Mouse (Mus musculus): Measurements from ENCODE around the gene Cib3. TPM values are rescaled to one million over a fixed set of nuclear protein-coding genes. Genes with fewer than 3 reads are reported as not detected.
A peak's percentile ranks its signal among the peaks of the same experiment; 100 is the strongest.

Cib3 gene
- total RNA-seq, 1 experiment from 2014 or later = not detected

- no peak for DNase-seq
Measured at GRCm38 (mm10) chr8:72210222-72210621, 2.4 kb downstream of the Cib3 start.

GRCm38 (mm10) chr8:72208582-72208981 lies 4.1 kb downstream of the Cib3 start:
- no peak for DNase-seq

- no peak for DNase-seq
Measured at GRCm38 (mm10) chr8:72197997-72198396, 14.6 kb downstream of the Cib3 start.

- no peak for DNase-seq
Measured at GRCm38 (mm10) chr8:72192065-72192464, 20.6 kb downstream of the Cib3 start.

GRCm38 (mm10) chr8:72190215-72190539 lies 22.5 kb downstream of the Cib3 start:
- DNase-seq = no peak

GRCm38 (mm10) chr8:72189417-72190214 lies 23.0 kb downstream of the Cib3 start, which contains the start of gene Hsh2d:
TSS of gene Hsh2d (plus strand) at chr8:72189638.
- DNase-seq = peak; percentile 20

GRCm38 (mm10) chr8:72187793-72188331 lies 24.8 kb downstream of the Cib3 start:
- no peak for DNase-seq

- DNase-seq = peak; percentile 55
Measured at GRCm38 (mm10) chr8:72183554-72184202, 29.0 kb downstream of the Cib3 start.

- DNase-seq = peak; percentile 85
Measured at GRCm38 (mm10) chr8:72177346-72177925, 35.2 kb downstream of the Cib3 start.

- no peak for DNase-seq
Measured at GRCm38 (mm10) chr8:72169681-72170249, 42.9 kb downstream of the Cib3 start.

- DNase-seq = no peak
Measured at GRCm38 (mm10) chr8:72169098-72169668, 43.5 kb downstream of the Cib3 start.

GRCm38 (mm10) chr8:72162821-72163220 lies 49.8 kb downstream of the Cib3 start:
- DNase-seq = no peak

- peak; percentile 100 for DNase-seq
Measured at GRCm38 (mm10) chr8:72160707-72161697, 51.6 kb downstream of the Cib3 start, which contains the start of gene Rab8a. TSS of gene Rab8a (plus strand) at chr8:72161200.

- DNase-seq = no peak
Measured at GRCm38 (mm10) chr8:72160007-72160406, 52.6 kb downstream of the Cib3 start.

GRCm38 (mm10) chr8:72158726-72159125 lies 53.9 kb downstream of the Cib3 start:
- no peak for DNase-seq

GRCm38 (mm10) chr8:72158096-72158495 lies 54.5 kb downstream of the Cib3 start:
- no peak for DNase-seq

Other genes with a start within 250 kb of the Cib3 start
- gene Cyp4f18, start 203.2 kb downstream of the Cib3 start, total RNA-seq (2021) = 1.1 and 4.0 TPM in 2 replicates
- not detected in 2 replicates for gene Olfr372, start 171.6 kb downstream of the Cib3 start, total RNA-seq (2021)
- not detected in 2 replicates for gene Olfr373, start 129.7 kb downstream of the Cib3 start, total RNA-seq (2021)
- gene Olfr374, start 105.8 kb downstream of the Cib3 start, total RNA-seq (2021) = not detected in 2 replicates
- 286 and 295 TPM in 2 replicates for gene Tpm4, start 77.9 kb downstream of the Cib3 start, total RNA-seq (2021)
- gene Rab8a, start 51.6 kb downstream of the Cib3 start, total RNA-seq (2021) = 64.5 and 66.1 TPM in 2 replicates
- 0.94 TPM in 1 of 2 replicates, not detected in the other for gene Hsh2d, start 23.2 kb downstream of the Cib3 start, total RNA-seq (2021)
- gene Gm11034, start 799 bp upstream of the Cib3 start, total RNA-seq (2021) = not detected in 2 replicates
- gene Fam32a, start 6.9 kb upstream of the Cib3 start, total RNA-seq (2021) = 51.9 and 60.3 TPM in 2 replicates
- gene Ap1m1, start 27.2 kb upstream of the Cib3 start, total RNA-seq (2021) = 68.1 and 79.4 TPM in 2 replicates
- 16.0 and 16.8 TPM in 2 replicates for gene Gm10282, start 92.4 kb upstream of the Cib3 start, total RNA-seq (2021)
- gene Klf2, start 106.2 kb upstream of the Cib3 start, total RNA-seq (2021) = 73.8 and 95.6 TPM in 2 replicates
- gene Eps15l1, start 208.6 kb upstream of the Cib3 start, total RNA-seq (2021) = 49.9 and 53.9 TPM in 2 replicates
- gene Calr3, start 231.0 kb upstream of the Cib3 start, total RNA-seq (2021) = 3.1 and 4.5 TPM in 2 replicates
- gene 1700030K09Rik, start 231.0 kb upstream of the Cib3 start, total RNA-seq (2021) = 8.5 and 9.1 TPM in 2 replicates

Measured in adrenal gland, postnatal 14 days (tissue).